Mouse (Mus musculus) heart, postnatal 0 days (tissue): ENCODE results near the gene Cmtm4.

Experiments
- CTCF ChIP-seq: IDR thresholded peaks from 2 replicates; pipeline ENCODE4 v1.5.1; 2016; ENCODE audit warnings: antibody characterized with exemption, control low read depth, low read depth
- EP300 ChIP-seq: IDR thresholded peaks from 2 replicates; pipeline ENCODE4 v1.6.1; 2016; ENCODE audit warnings: antibody characterized with exemption, low read depth

DNA sequence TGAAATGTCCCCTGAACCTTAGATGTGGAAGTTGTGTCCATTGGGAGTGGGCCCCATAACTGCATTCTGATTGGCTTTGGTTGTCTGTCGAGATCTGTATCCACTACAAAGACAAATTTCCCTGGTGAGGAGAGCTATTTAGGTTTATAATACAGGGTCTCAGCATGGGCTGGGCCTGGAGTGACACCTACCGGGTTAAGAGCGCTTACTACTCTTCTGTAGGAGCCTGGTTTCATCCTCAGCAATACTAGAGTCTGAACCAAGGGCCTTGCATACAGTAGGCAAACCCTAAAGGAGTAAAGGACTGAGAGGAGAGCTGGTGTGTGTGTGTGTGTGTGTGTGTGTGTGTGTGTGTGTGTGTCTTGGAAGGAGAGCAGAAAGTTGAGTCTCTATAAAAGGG, 18.6 kb upstream of the Cmtm4 start:
- TF ChIP-seq EP300 = no peak
- TF ChIP-seq CTCF = peak; percentile 32
